Mouse (Mus musculus): ENCODE data around the gene Myom3.

DNA sequence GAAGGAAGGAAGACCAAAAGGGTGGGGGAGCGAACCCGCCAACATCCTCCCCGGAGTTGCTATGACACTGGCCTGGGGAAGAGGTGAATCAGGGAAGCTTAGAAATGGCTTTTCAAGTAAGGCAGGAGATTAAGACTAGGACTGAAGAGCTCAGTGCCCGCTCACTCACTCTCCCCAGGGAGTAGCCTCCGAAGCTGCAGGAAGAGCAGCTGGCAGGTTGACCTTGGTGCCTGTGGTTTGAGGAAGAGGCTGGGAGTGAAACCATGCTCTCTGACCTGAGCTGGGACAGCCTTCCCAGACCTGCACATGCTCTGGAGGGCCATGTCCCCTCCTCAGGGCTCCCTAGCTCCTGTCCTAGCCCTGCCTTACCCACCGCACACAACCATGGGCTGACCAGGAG is 690 bp upstream of the Myom3 start:
- no peak for TF ChIP-seq CTCF (IDR thresholded peaks at IDR 0.05; ENCODE audit: low read depth)
- TF ChIP-seq EP300 (optimal IDR thresholded peaks at IDR 0.05), result no peak

Measured in stomach, postnatal 0 days (tissue).